Mouse (Mus musculus) embryonic fibroblast, embryonic 13.5 days (primary cell): ENCODE data around the gene Pdk3.

Source experiments
- CTCF ChIP-seq: IDR thresholded peaks from 2 replicates; pipeline ENCODE4 v1.5.1; 2011; ENCODE audit warnings: mild to moderate bottlenecking, control low read depth, low read length, moderate library complexity, borderline replicate concordance; ENCODE audit not compliant: insufficient read depth
- POLR2A ChIP-seq: IDR thresholded peaks from 2 replicates; pipeline ENCODE4 v1.6.1; 2011; ENCODE audit warnings: low read depth, mild to moderate bottlenecking, control low read depth, low read length, moderate library complexity

- TF ChIP-seq CTCF (no peak), POLR2A (no peak)
Observed at GRCm38 (mm10) chrX:93756867-93757455, 75.0 kb downstream of the Pdk3 start.
